Mouse (Mus musculus): Measurements from ENCODE around the gene Gcm1. TPM values are rescaled to one million over a fixed set of nuclear protein-coding genes. Genes with fewer than 3 reads are reported as not detected.
A peak's percentile ranks its signal among the peaks of the same experiment; 100 is the strongest.

The Gcm1 gene
- not detected in 2 replicates for polyA plus RNA-seq (2012; rRNA removed)
- not detected in 2 replicates for polyA plus RNA-seq (2014; fragmentation: Nextera tagmentation; extraction: Ambion mirVana)

- no peak within 1 kb of the TSS for H3K9ac ChIP-seq (replicated peaks)
- no peak within 1 kb of the TSS for H3K4me3 ChIP-seq (ENCODE audit: insufficient read depth in 1 of 2, low read depth in 2 of 2, low read length in 2 of 2)
- H3K4me1 ChIP-seq (replicated peaks; ENCODE audit: control insufficient read depth in 2 of 2, insufficient read depth in 2 of 2, low read length in 1 of 2) = 0 out of 4 replicates have a peak, but pooled peaks cover 0 to 2% of the 10 kb centered on the region in 2 experiments
- ATAC-seq (ENCODE audit: insufficient read depth) (no peak), DNase-seq (ENCODE audit: low read depth in 3 of 3, low spot score in 3 of 3) (no peak)
- 55% methylated on average over 3 of the region's 3 CpGs for WGBS (ENCODE audit: insufficient replicate concordance)
- no peaks in the 10 kb centered on the region for H3K36me3 ChIP-seq (replicated peaks; ENCODE audit: control insufficient read depth, insufficient read depth, low read depth)
- TF ChIP-seq CTCF (IDR thresholded peaks at IDR 0.05; ENCODE audit: low read depth) (no peak), EP300 (IDR thresholded peaks at IDR 0.05; ENCODE audit: low read depth) (no peak)
- no peaks in the 10 kb centered on the region for H3K9me3 ChIP-seq (ENCODE audit: control insufficient read depth, low read length)
- no peak within 1 kb of the TSS for H3K27ac ChIP-seq
- H3K4me2 ChIP-seq (ENCODE audit: low read depth) = no peak within 1 kb of the TSS
- H3K27me3 ChIP-seq (ENCODE audit: control insufficient read depth, insufficient read depth, low read length) = no peaks in the 10 kb centered on the region
Measured at GRCm38 (mm10) chr9:78051677-78052076, at the start of gene Gcm1. Gene Gcm1, plus strand, starts transcription at chr9:78051924.

GRCm38 (mm10) chr9:78003278-78003677 lies 48.4 kb upstream of the Gcm1 start:
- Histone ChIP-seq H3K36me3 (replicated peaks; ENCODE audit: control insufficient read depth, insufficient read depth, low read depth) (no peaks in the 10 kb centered on the region), H3K4me1 (replicated peaks; ENCODE audit: control insufficient read depth in 2 of 2, insufficient read depth in 2 of 2, low read length in 1 of 2) (peaks cover 0 to 11% of the 10 kb centered on the region in 2 experiments; a peak in 3 of 4 replicates), H3K27ac (no peak overlapping the region), H3K9me3 (ENCODE audit: control insufficient read depth, low read length) (no peaks in the 10 kb centered on the region), H3K9ac (replicated peaks) (no peak overlapping the region), H3K4me2 (ENCODE audit: low read depth) (no peak overlapping the region), H3K4me3 (ENCODE audit: insufficient read depth in 1 of 2, low read depth in 2 of 2, low read length in 2 of 2) (no peak overlapping the region), H3K27me3 (ENCODE audit: control insufficient read depth, insufficient read depth, low read length) (no peaks in the 10 kb centered on the region)
- no peak for DNase-seq (ENCODE audit: low read depth in 3 of 3, low spot score in 3 of 3)
- no peak for ATAC-seq (ENCODE audit: insufficient read depth)
- WGBS (ENCODE audit: insufficient replicate concordance) = 48% methylated on average over 2 of the region's 2 CpGs
- TF ChIP-seq EP300 (IDR thresholded peaks at IDR 0.05; ENCODE audit: low read depth) (no peak), CTCF (IDR thresholded peaks at IDR 0.05; ENCODE audit: low read depth) (no peak)

GRCm38 (mm10) chr9:78005481-78005880 lies 46.2 kb upstream of the Gcm1 start:
- no peaks in the 10 kb centered on the region for H3K9me3 ChIP-seq (ENCODE audit: control insufficient read depth, low read length)
- H3K4me1 ChIP-seq (replicated peaks; ENCODE audit: control insufficient read depth in 2 of 2, insufficient read depth in 2 of 2, low read length in 1 of 2) = peaks cover 0 to 9% of the 10 kb centered on the region in 2 experiments; a peak in 3 of 4 replicates
- 18% methylated on average over 3 of the region's 3 CpGs for WGBS (ENCODE audit: insufficient replicate concordance)
- ATAC-seq (ENCODE audit: insufficient read depth) (peak; percentile 42; the same call in 1 of the 2 replicates), DNase-seq (ENCODE audit: low read depth in 3 of 3, low spot score in 3 of 3) (peak in 2 of 3 experiments; percentile 17 to 41)
- H3K4me2 ChIP-seq (ENCODE audit: low read depth) = no peak overlapping the region
- no peak overlapping the region for H3K27ac ChIP-seq
- TF ChIP-seq CTCF (IDR thresholded peaks at IDR 0.05; ENCODE audit: low read depth) (peak; percentile 88), EP300 (IDR thresholded peaks at IDR 0.05; ENCODE audit: low read depth) (no peak)
- H3K27me3 ChIP-seq (ENCODE audit: control insufficient read depth, insufficient read depth, low read length) = no peaks in the 10 kb centered on the region
- H3K4me3 ChIP-seq (ENCODE audit: insufficient read depth in 1 of 2, low read depth in 2 of 2, low read length in 2 of 2) = no peak overlapping the region
- H3K36me3 ChIP-seq (replicated peaks; ENCODE audit: control insufficient read depth, insufficient read depth, low read depth) = no peaks in the 10 kb centered on the region
- no peak overlapping the region for H3K9ac ChIP-seq (replicated peaks)

GRCm38 (mm10) chr9:78006209-78007001 lies 45.3 kb upstream of the Gcm1 start:
- WGBS (ENCODE audit: insufficient replicate concordance) = 41% methylated on average over 19 of the region's 19 CpGs

GRCm38 (mm10) chr9:78009382-78009781 lies 42.3 kb upstream of the Gcm1 start:
- WGBS (ENCODE audit: insufficient replicate concordance) = 71% methylated on average over 7 of the region's 7 CpGs

More at GRCm38 (mm10) chr9:78006209-78007001, 45.3 kb upstream of the Gcm1 start:
- no peaks in the 10 kb centered on the region for H3K9me3 ChIP-seq (ENCODE audit: control insufficient read depth, low read length)
- no peaks in the 10 kb centered on the region for H3K27me3 ChIP-seq (ENCODE audit: control insufficient read depth, insufficient read depth, low read length)
- DNase-seq (ENCODE audit: low read depth in 3 of 3, low spot score in 3 of 3) (no peak), ATAC-seq (ENCODE audit: insufficient read depth) (peak; percentile 72)
- H3K4me3 ChIP-seq (ENCODE audit: insufficient read depth in 1 of 2, low read depth in 2 of 2, low read length in 2 of 2) = no peak overlapping the region
- TF ChIP-seq EP300 (IDR thresholded peaks at IDR 0.05; ENCODE audit: low read depth) (no peak), CTCF (IDR thresholded peaks at IDR 0.05; ENCODE audit: low read depth) (peak; percentile 97)
- no peak overlapping the region for H3K4me2 ChIP-seq (ENCODE audit: low read depth)
- H3K4me1 ChIP-seq (replicated peaks; ENCODE audit: control insufficient read depth in 2 of 2, insufficient read depth in 2 of 2, low read length in 1 of 2) = peaks cover 0 to 3% of the 10 kb centered on the region in 2 experiments; a peak in 2 of 4 replicates
- H3K36me3 ChIP-seq (replicated peaks; ENCODE audit: control insufficient read depth, insufficient read depth, low read depth) = no peaks in the 10 kb centered on the region
- no peak overlapping the region for H3K9ac ChIP-seq (replicated peaks)
- no peak overlapping the region for H3K27ac ChIP-seq

More at GRCm38 (mm10) chr9:78009382-78009781, 42.3 kb upstream of the Gcm1 start:
- ATAC-seq (ENCODE audit: insufficient read depth) (no peak), DNase-seq (ENCODE audit: low read depth in 3 of 3, low spot score in 3 of 3) (no peak)
- no peak for TF ChIP-seq CTCF (IDR thresholded peaks at IDR 0.05; ENCODE audit: low read depth)
- no peaks in the 10 kb centered on the region for H3K27me3 ChIP-seq (ENCODE audit: control insufficient read depth, insufficient read depth, low read length)
- H3K4me3 ChIP-seq (ENCODE audit: insufficient read depth in 1 of 2, low read depth in 2 of 2, low read length in 2 of 2) = no peak overlapping the region
- H3K27ac ChIP-seq = no peak overlapping the region
- peaks cover 0 to 3% of the 10 kb centered on the region in 2 experiments; a peak in 1 of 4 replicates for H3K4me1 ChIP-seq (replicated peaks; ENCODE audit: control insufficient read depth in 2 of 2, insufficient read depth in 2 of 2, low read length in 1 of 2)
- H3K9me3 ChIP-seq (ENCODE audit: control insufficient read depth, low read length) = no peaks in the 10 kb centered on the region
- H3K9ac ChIP-seq (replicated peaks) = no peak overlapping the region
- no peak overlapping the region for H3K4me2 ChIP-seq (ENCODE audit: low read depth)
- no peaks in the 10 kb centered on the region for H3K36me3 ChIP-seq (replicated peaks; ENCODE audit: control insufficient read depth, insufficient read depth, low read depth)

Data from liver, embryonic 14.5 days (tissue).